Mouse (Mus musculus): ENCODE results near the gene Olfr1366. TPM values are rescaled to one million over a fixed set of nuclear protein-coding genes. Genes with fewer than 3 reads are reported as not detected.

Gene Olfr1366
- 0.10 TPM in 1 of 2 replicates, not detected in the other for polyA plus RNA-seq (2015; fragmentation: Nextera tagmentation; extraction: Ambion mirVana)

DNA sequence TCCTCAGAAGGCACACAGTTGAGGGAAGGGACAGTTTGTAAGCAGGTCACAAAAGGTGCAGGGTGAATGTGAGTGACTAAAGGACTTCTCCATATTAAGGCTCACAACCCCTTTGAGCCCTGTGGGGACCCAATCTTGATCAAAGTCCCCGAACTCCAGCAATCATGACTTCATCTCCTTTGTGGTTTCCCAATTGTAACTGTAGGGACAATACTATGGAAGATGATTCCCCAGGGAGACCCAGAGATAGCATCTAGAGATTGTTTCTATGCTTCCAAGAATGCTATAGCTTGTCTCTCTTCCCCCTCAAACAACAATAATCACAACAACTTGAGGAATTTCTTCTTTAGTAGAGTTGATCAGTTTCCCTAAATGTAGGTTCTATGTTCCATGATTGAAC lies at the start of gene Olfr1366:
Olfr1366 (minus strand) TSS at position 101 of the 400 bp plus-strand sequence.

GRCm38 (mm10) chr13:21581659-21582058 lies 39.1 kb upstream of the Olfr1366 start, which contains the start of gene Olfr1364:
TSS of gene Olfr1364 (minus strand) at chr13:21581759.

GRCm38 (mm10) chr13:21559793-21560192 lies 17.2 kb upstream of the Olfr1366 start, which contains the start of gene Olfr1535:
TSS of gene Olfr1535 (minus strand) at chr13:21559893.

GRCm38 (mm10) chr13:21530781-21531201 lies 11.8 kb downstream of the Olfr1366 start, which contains the start of gene Zkscan8:
TSS of gene Zkscan8 (minus strand) at chr13:21531120.

GRCm38 (mm10) chr13:21501182-21501581 lies 41.4 kb downstream of the Olfr1366 start, which contains the start of gene Gm11273:
TSS of gene Gm11273 (minus strand) at chr13:21501418.

GRCm38 (mm10) chr13:21495080-21495479 lies 47.5 kb downstream of the Olfr1366 start, which contains the start of gene AK157302:
TSS of gene AK157302 (plus strand) at chr13:21495223.

Other genes with a start within 250 kb of the Olfr1366 start
- not detected in 2 replicates for gene Gpx6, start 230.7 kb downstream of the Olfr1366 start, polyA plus RNA-seq (2015; fragmentation: Nextera tagmentation; extraction: Ambion mirVana)
- gene Olfr1367, start 195.9 kb downstream of the Olfr1366 start, polyA plus RNA-seq (2015; fragmentation: Nextera tagmentation; extraction: Ambion mirVana) = not detected in 2 replicates
- gene Zscan12, start 180.0 kb downstream of the Olfr1366 start, polyA plus RNA-seq (2015; fragmentation: Nextera tagmentation; extraction: Ambion mirVana) = 6.2 and 6.6 TPM in 2 replicates
- gene Zkscan3, start 140.1 kb downstream of the Olfr1366 start, polyA plus RNA-seq (2015; fragmentation: Nextera tagmentation; extraction: Ambion mirVana) = 28.7 and 32.5 TPM in 2 replicates
- 0.68 and 0.95 TPM in 2 replicates for gene Pgbd1, start 101.8 kb downstream of the Olfr1366 start, polyA plus RNA-seq (2015; fragmentation: Nextera tagmentation; extraction: Ambion mirVana)
- gene Zscan26, start 89.1 kb downstream of the Olfr1366 start, polyA plus RNA-seq (2015; fragmentation: Nextera tagmentation; extraction: Ambion mirVana) = 15.1 and 17.5 TPM in 2 replicates
- gene Nkapl, start 74.3 kb downstream of the Olfr1366 start, polyA plus RNA-seq (2015; fragmentation: Nextera tagmentation; extraction: Ambion mirVana) = 1.4 and 1.7 TPM in 2 replicates
- gene Zkscan4, start 63.9 kb downstream of the Olfr1366 start, polyA plus RNA-seq (2015; fragmentation: Nextera tagmentation; extraction: Ambion mirVana) = 1.5 and 2.0 TPM in 2 replicates
- not detected in 2 replicates for gene Gm10065, start 63.4 kb downstream of the Olfr1366 start, polyA plus RNA-seq (2015; fragmentation: Nextera tagmentation; extraction: Ambion mirVana)
- gene AK157302, start 47.6 kb downstream of the Olfr1366 start, polyA plus RNA-seq (2015; fragmentation: Nextera tagmentation; extraction: Ambion mirVana) = 0.62 and 0.77 TPM in 2 replicates
- 11.8 and 13.2 TPM in 2 replicates for gene Gm11273, start 41.4 kb downstream of the Olfr1366 start, polyA plus RNA-seq (2015; fragmentation: Nextera tagmentation; extraction: Ambion mirVana)
- gene Zkscan8, start 11.7 kb downstream of the Olfr1366 start, polyA plus RNA-seq (2015; fragmentation: Nextera tagmentation; extraction: Ambion mirVana) = 2.4 TPM in 2 replicates
- gene Olfr1535, start 17.1 kb upstream of the Olfr1366 start, polyA plus RNA-seq (2015; fragmentation: Nextera tagmentation; extraction: Ambion mirVana) = not detected in 2 replicates
- not detected in 2 replicates for gene Olfr1364, start 39.0 kb upstream of the Olfr1366 start, polyA plus RNA-seq (2015; fragmentation: Nextera tagmentation; extraction: Ambion mirVana)
- gene Olfr1362, start 71.2 kb upstream of the Olfr1366 start, polyA plus RNA-seq (2015; fragmentation: Nextera tagmentation; extraction: Ambion mirVana) = not detected in 2 replicates
- gene Olfr11, start 99.7 kb upstream of the Olfr1366 start, polyA plus RNA-seq (2015; fragmentation: Nextera tagmentation; extraction: Ambion mirVana) = not detected in 2 replicates
- not detected in 2 replicates for gene Olfr1361, start 120.6 kb upstream of the Olfr1366 start, polyA plus RNA-seq (2015; fragmentation: Nextera tagmentation; extraction: Ambion mirVana)
- not detected in 2 replicates for gene Olfr1360, start 134.6 kb upstream of the Olfr1366 start, polyA plus RNA-seq (2015; fragmentation: Nextera tagmentation; extraction: Ambion mirVana)
- gene Olfr1359, start 155.3 kb upstream of the Olfr1366 start, polyA plus RNA-seq (2015; fragmentation: Nextera tagmentation; extraction: Ambion mirVana) = not detected in 2 replicates
- 0.60 and 0.77 TPM in 2 replicates for gene Hist1h2bl, start 173.3 kb upstream of the Olfr1366 start, polyA plus RNA-seq (2015; fragmentation: Nextera tagmentation; extraction: Ambion mirVana)
- gene Hist1h2ai, start 173.6 kb upstream of the Olfr1366 start, polyA plus RNA-seq (2015; fragmentation: Nextera tagmentation; extraction: Ambion mirVana) = 5.6 and 8.3 TPM in 2 replicates
- 1.9 and 3.5 TPM in 2 replicates for gene Hist1h3h, start 174.9 kb upstream of the Olfr1366 start, polyA plus RNA-seq (2015; fragmentation: Nextera tagmentation; extraction: Ambion mirVana)
- 0.33 and 0.82 TPM in 2 replicates for gene Hist1h2bm, start 179.2 kb upstream of the Olfr1366 start, polyA plus RNA-seq (2015; fragmentation: Nextera tagmentation; extraction: Ambion mirVana)
- gene Hist1h4j, start 192.3 kb upstream of the Olfr1366 start, polyA plus RNA-seq (2015; fragmentation: Nextera tagmentation; extraction: Ambion mirVana) = 0.26 and 0.30 TPM in 2 replicates
- 1.0 TPM in 1 of 2 replicates, not detected in the other for gene Hist1h4k, start 207.7 kb upstream of the Olfr1366 start, polyA plus RNA-seq (2015; fragmentation: Nextera tagmentation; extraction: Ambion mirVana)
- 2.8 and 9.7 TPM in 2 replicates for gene Hist1h2ak, start 211.0 kb upstream of the Olfr1366 start, polyA plus RNA-seq (2015; fragmentation: Nextera tagmentation; extraction: Ambion mirVana)
- 0.77 and 1.4 TPM in 2 replicates for gene Hist1h2bn, start 211.3 kb upstream of the Olfr1366 start, polyA plus RNA-seq (2015; fragmentation: Nextera tagmentation; extraction: Ambion mirVana)
- 5.9 and 8.9 TPM in 2 replicates for gene Hist1h1b, start 237.8 kb upstream of the Olfr1366 start, polyA plus RNA-seq (2015; fragmentation: Nextera tagmentation; extraction: Ambion mirVana)
- gene Hist1h3i, start 240.6 kb upstream of the Olfr1366 start, polyA plus RNA-seq (2015; fragmentation: Nextera tagmentation; extraction: Ambion mirVana) = 37.6 and 38.4 TPM in 2 replicates
- gene Hist1h2an, start 244.4 kb upstream of the Olfr1366 start, polyA plus RNA-seq (2015; fragmentation: Nextera tagmentation; extraction: Ambion mirVana) = 1.5 and 2.4 TPM in 2 replicates
- gene Hist1h2bp, start 244.7 kb upstream of the Olfr1366 start, polyA plus RNA-seq (2015; fragmentation: Nextera tagmentation; extraction: Ambion mirVana) = 0.51 and 0.69 TPM in 2 replicates

All from skeletal muscle tissue, postnatal 0 days (tissue).